Mouse (Mus musculus) splenic B cell, adult 2 months (primary cell): ENCODE measurements around the gene Gnai2.
"Not testable (repeated sequence)": the region's sequence is repeated elsewhere in the genome, so short reads cannot be mapped to it uniquely, and the experiment has no call there.

Source experiments
- DNase-seq: peaks from one replicate; pipeline ENCODE4 v3.0.0-alpha.2; 2011; ENCODE audit warnings: low read depth, low spot score
- H3K27me3 ChIP-seq: 2 replicates; pipeline ENCODE4 v1.6.1; 2012; ENCODE audit warnings: mild to moderate bottlenecking, low read length, moderate library complexity, mixed read lengths; ENCODE audit not compliant: control insufficient read depth, poor library complexity, insufficient read depth, severe bottlenecking
- H3K36me3 ChIP-seq: 2 replicates; pipeline ENCODE4 v1.6.1; 2012; ENCODE audit warnings: mild to moderate bottlenecking, low read length, moderate library complexity, mixed read lengths; ENCODE audit not compliant: control insufficient read depth, poor library complexity, insufficient read depth, severe bottlenecking

Gnai2 gene

GRCm38 (mm10) chr9:107583174-107583573, 52.0 kb downstream of the Gnai2 start:
- H3K36me3 ChIP-seq: no peaks in the 10 kb centered on the region
- no peak for DNase-seq

GRCm38 (mm10) chr9:107582509-107583062, 52.6 kb downstream of the Gnai2 start:
- DNase-seq: no peak
- Histone ChIP-seq H3K27me3 (no peaks in the 10 kb centered on the region), H3K36me3 (no peaks in the 10 kb centered on the region)

More at GRCm38 (mm10) chr9:107583174-107583573, 52.0 kb downstream of the Gnai2 start:
- H3K27me3 ChIP-seq: no peaks in the 10 kb centered on the region

GRCm38 (mm10) chr9:107581584-107581983, 53.6 kb downstream of the Gnai2 start:
- Histone ChIP-seq H3K36me3 (no peaks in the 10 kb centered on the region), H3K27me3 (no peaks in the 10 kb centered on the region)
- no peak for DNase-seq

- H3K27me3 ChIP-seq: no peaks in the 10 kb centered on the region
- no peaks in the 10 kb centered on the region for H3K36me3 ChIP-seq
- peak; percentile 82 for DNase-seq
Measured at GRCm38 (mm10) chr9:107580501-107581317, 54.5 kb downstream of the Gnai2 start, which contains the start of gene Hyal3. TSS of gene Hyal3 (plus strand) at chr9:107580818.

- DNase-seq: peak; percentile 72
- Histone ChIP-seq H3K36me3 (no peaks in the 10 kb centered on the region), H3K27me3 (no peaks in the 10 kb centered on the region)
Measured at GRCm38 (mm10) chr9:107579023-107579900, 55.9 kb downstream of the Gnai2 start.

- no peaks in the 10 kb centered on the region for H3K36me3 ChIP-seq
- H3K27me3 ChIP-seq: no peaks in the 10 kb centered on the region
- no peak for DNase-seq
Measured at GRCm38 (mm10) chr9:107578587-107578986, 56.6 kb downstream of the Gnai2 start, which contains the start of gene Naa80. TSS of gene Naa80 (plus strand) at chr9:107578887.

GRCm38 (mm10) chr9:107577871-107578270, 57.3 kb downstream of the Gnai2 start:
- H3K36me3 ChIP-seq: no peaks in the 10 kb centered on the region
- no peak for DNase-seq
- no peaks in the 10 kb centered on the region for H3K27me3 ChIP-seq

- DNase-seq: no peak
- no peaks in the 10 kb centered on the region for H3K27me3 ChIP-seq
- H3K36me3 ChIP-seq: no peaks in the 10 kb centered on the region
Measured at GRCm38 (mm10) chr9:107576357-107577107, 58.6 kb downstream of the Gnai2 start, which contains the start of gene Hyal1. TSS of gene Hyal1 (plus strand) at chr9:107576927.

- no peaks in the 10 kb centered on the region for H3K27me3 ChIP-seq
- no peaks in the 10 kb centered on the region for H3K36me3 ChIP-seq
- no peak for DNase-seq
Measured at GRCm38 (mm10) chr9:107575579-107576356, 59.4 kb downstream of the Gnai2 start.

GRCm38 (mm10) chr9:107573774-107574173, 61.4 kb downstream of the Gnai2 start:
- H3K36me3 ChIP-seq, DNase-seq, H3K27me3 ChIP-seq: not testable (repeated sequence)

- no peaks in the 10 kb centered on the region for H3K36me3 ChIP-seq
- DNase-seq: no peak
- H3K27me3 ChIP-seq: no peaks in the 10 kb centered on the region
Measured at GRCm38 (mm10) chr9:107572327-107572662, 62.9 kb downstream of the Gnai2 start.

GRCm38 (mm10) chr9:107571534-107572326, 63.4 kb downstream of the Gnai2 start:
- Histone ChIP-seq H3K36me3 (no peaks in the 10 kb centered on the region), H3K27me3 (no peaks in the 10 kb centered on the region)
- no peak for DNase-seq

GRCm38 (mm10) chr9:107570845-107571244, 64.3 kb downstream of the Gnai2 start:
- DNase-seq: no peak

More at GRCm38 (mm10) chr9:107570845-107571244, 64.3 kb downstream of the Gnai2 start:
- H3K27me3 ChIP-seq: no peaks in the 10 kb centered on the region
- H3K36me3 ChIP-seq: no peaks in the 10 kb centered on the region
